Mouse (Mus musculus) heart, postnatal 36 days (tissue): ENCODE measurements around the gene Zmat5. TPM values are rescaled to one million over a fixed set of nuclear protein-coding genes. Genes with fewer than 3 reads are reported as not detected.

Experiments used
- DNase-seq, 2 experiments: peaks; one replicate each; pipeline ENCODE4 v3.0.0; 2021 to 2022
- intact Hi-C: fragments of 180-260 bp; cut with DNase I; formaldehyde crosslinking; loops from one replicate; pipeline ENCODE4 v1.15.1; 2025
- total RNA-seq, 2 experiments: library from RNA; stranded (reverse); gene quantifications; 2 replicates each; pipeline ENCODE4 v1.2.3; 2021

The Zmat5 gene
- total RNA-seq, 2 experiments from 2014 or later: 24.5 to 24.9 TPM

GRCm38 (mm10) chr11:4769293-4769692 is 64.8 kb downstream of the Zmat5 start:
- no peak for DNase-seq
- intact Hi-C loops: no loop called here

GRCm38 (mm10) chr11:4769881-4770280 is 65.4 kb downstream of the Zmat5 start:
- no peak for DNase-seq
- intact Hi-C loops: loop anchor here (5.0 kb wide), 2 partner anchors 273 to 333 kb away; no protein-coding TSS in a partner anchor

- DNase-seq: no peak
- intact Hi-C loops: loop anchor here (5.0 kb wide), 2 partner anchors 274 to 334 kb away; no protein-coding TSS in a partner anchor
These were observed 67.3 kb downstream of the Zmat5 start for GRCm38 (mm10) chr11:4771756-4772155.

GRCm38 (mm10) chr11:4772925-4773324 is 68.4 kb downstream of the Zmat5 start:
- intact Hi-C loops: loop anchor here (5.0 kb wide), 2 partner anchors 276 to 336 kb away; no protein-coding TSS in a partner anchor
- DNase-seq: peak; percentile 54 to 72

GRCm38 (mm10) chr11:4780927-4781326 is 76.4 kb downstream of the Zmat5 start:
- DNase-seq: no peak
- intact Hi-C loops: no loop called here

GRCm38 (mm10) chr11:4783116-4783515 is 78.6 kb downstream of the Zmat5 start:
- DNase-seq: no peak
- intact Hi-C loops: no loop called here

GRCm38 (mm10) chr11:4784629-4785142 is 80.2 kb downstream of the Zmat5 start:
- DNase-seq: no peak
- intact Hi-C loops: no loop called here

Other genes with a start within 250 kb of the Zmat5 start
- gene Mtmr3, start 109.8 kb upstream of the Zmat5 start, total RNA-seq: 10 to 100 TPM; 50.4 to 54.4 TPM
- gene Gm11032, start 84.6 kb upstream of the Zmat5 start, total RNA-seq: not detected
- 10 to 100 TPM; 14.9 to 15.3 TPM for gene Ascc2, start 66.9 kb upstream of the Zmat5 start, total RNA-seq
- gene Uqcr10, start 336 bp upstream of the Zmat5 start, total RNA-seq: 1,000 to 10,000 TPM; 1,571 to 1,600 TPM
- gene Cabp7, start 42.1 kb downstream of the Zmat5 start, total RNA-seq: not detected
- 10 to 100 TPM; 80.0 to 80.1 TPM for gene Nf2, start 144.9 kb downstream of the Zmat5 start, total RNA-seq
- gene Nipsnap1, start 169.3 kb downstream of the Zmat5 start, total RNA-seq: under 1 TPM; 0.43 to 0.69 TPM
- gene Thoc5, start 190.6 kb downstream of the Zmat5 start, total RNA-seq: 10 to 100 TPM; 16.0 to 17.1 TPM
- gene Nefh, start 243.4 kb downstream of the Zmat5 start, total RNA-seq: not detected